Mouse (Mus musculus): ENCODE data around the gene Kcnk6. TPM values are rescaled to one million over a fixed set of nuclear protein-coding genes. Genes with fewer than 3 reads are reported as not detected.
"Not testable (repeated sequence)": the region's sequence is repeated elsewhere in the genome, so short reads cannot be mapped to it uniquely, and the experiment has no call there.

The Kcnk6 gene
- total RNA-seq, 2 experiments from 2014 or later: 1.2 to 1.5 TPM

DNA sequence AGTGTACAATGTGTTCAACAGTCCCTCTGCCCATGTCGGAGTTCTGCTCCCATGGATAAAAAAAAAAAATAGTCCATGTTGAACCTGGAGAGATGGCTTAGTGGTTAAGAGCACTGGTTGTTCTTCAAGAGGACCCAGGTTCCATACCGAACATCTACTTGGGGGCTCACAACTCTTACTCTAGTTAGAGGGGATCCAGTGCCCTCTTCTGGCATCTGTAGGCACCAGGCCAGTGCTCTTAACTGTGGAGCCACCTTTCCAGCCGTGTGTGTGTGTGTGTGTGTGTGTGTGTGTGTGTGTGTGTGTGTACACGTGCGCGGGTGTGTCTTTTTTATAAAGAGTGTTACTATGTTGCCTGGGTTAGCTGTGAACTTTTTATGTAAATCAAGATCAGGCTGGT is 29.7 kb downstream of the Kcnk6 start:
- DNase-seq: no peak

DNA sequence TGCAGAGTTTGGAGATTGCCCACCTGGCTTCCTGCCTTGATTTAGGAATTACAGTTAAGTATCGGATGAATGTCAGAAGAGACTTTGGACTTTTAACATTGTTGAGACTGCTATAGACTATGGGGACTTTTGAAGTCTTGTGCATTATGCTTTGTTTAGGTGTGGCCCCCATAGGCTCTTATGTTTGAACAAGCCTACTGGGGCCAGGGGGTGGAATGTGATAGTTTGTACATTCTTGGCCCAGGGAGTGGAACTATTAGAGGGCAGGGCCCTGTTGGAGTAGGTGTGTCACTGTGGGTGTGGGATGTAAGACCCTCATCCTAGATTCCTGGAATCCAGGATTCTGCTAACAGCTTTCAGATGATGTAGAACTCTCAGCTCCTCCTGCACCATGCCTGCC is 38.1 kb downstream of the Kcnk6 start:
- DNase-seq: not testable (repeated sequence)

DNA sequence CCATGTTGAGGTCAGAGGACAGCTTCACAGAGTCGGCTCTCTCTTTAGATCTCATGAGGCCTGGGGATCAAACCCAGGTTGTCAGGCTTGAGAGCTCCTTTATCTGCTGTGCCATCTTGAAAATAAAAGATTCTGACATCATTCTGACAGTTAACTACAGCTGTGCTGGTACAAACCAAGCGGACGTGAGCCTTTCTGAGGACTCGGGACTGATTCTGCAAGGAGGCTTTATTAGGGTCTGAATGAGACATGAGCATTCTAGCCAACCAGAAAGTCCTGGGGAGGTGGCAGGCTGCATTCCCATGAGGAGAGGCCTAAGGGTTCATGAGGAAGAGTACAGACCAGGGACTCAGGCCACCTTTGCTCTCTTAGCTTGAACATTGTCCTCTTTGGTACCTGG is 51.0 kb downstream of the Kcnk6 start:
- not testable (repeated sequence) for DNase-seq

DNA sequence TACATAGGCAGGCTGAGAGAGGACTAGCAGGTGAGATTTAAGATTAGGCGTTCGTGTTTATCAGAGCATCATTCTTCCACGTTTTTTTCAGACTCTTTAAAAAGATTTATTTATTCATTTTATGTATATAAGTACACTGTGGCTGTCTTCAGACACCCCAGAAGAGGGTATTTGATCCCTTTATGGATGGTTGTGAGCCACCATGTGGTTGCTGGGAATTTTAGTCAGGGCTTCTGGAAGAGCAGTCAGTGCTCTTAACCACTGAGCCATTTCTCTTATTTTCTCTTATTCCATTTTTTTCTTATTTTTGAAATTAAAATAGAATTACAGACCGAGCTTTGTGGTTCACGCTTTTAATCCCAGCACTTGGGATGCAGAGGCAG is 51.5 kb downstream of the Kcnk6 start:
- no peak for DNase-seq

DNA sequence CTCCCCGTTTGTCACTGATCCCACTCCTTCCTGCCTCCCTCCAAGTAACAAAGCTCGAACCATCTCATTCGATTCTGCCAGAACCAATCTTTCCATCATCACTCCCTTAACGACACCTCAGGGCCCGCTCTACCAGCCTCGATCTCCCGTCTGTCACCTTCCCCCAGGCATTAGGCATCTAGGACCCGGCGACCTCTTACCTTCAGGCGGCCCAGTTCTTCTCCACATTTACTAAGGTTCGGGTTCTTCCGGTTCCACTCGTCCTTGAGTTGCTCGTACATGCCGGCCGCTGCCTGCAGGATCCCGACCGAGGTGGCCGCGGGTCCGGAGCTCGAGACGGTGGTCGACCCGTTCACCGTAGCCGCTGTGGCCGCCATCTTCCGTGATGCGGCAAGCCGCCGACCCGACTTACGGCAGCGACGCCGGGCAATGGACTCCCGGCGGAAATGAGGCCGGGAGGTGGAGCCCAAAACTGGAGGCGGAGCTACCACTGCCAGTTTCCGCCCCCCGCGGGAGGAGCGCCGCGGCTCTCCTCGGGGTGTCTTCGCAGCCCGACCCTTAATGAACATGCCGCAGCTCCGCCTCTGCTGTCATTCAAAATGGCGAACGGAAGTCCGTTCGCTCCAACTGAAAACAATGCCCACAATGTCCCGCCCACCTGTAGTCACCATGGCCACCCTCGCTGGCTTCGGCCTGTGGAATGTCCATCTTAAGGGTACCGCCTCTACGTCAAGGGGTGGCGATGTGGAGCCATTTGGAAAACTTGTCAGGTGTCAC is 52.0 kb downstream of the Kcnk6 start, which contains the start of gene Psmd8:
Gene Psmd8, minus strand, starts transcription at position 625 of the 777 bp plus-strand sequence.
- peak; percentile 99 for DNase-seq

GRCm38 (mm10) chr7:29179323-29179722 is 53.0 kb downstream of the Kcnk6 start:
- DNase-seq: no peak

GRCm38 (mm10) chr7:29178106-29178505 is 54.2 kb downstream of the Kcnk6 start:
- DNase-seq: no peak

- no peak for DNase-seq
Observed at GRCm38 (mm10) chr7:29172390-29173016, 59.8 kb downstream of the Kcnk6 start.

Other genes starting within 250 kb of the Kcnk6 start
- 1,000 to 10,000 TPM; 1,331 to 1,686 TPM for gene Ryr1, start 107.3 kb downstream of the Kcnk6 start, total RNA-seq (2021)
- gene Rasgrp4, start 97.7 kb downstream of the Kcnk6 start, total RNA-seq (2021): under 1 TPM; 0.69 to 0.72 TPM
- 10 to 100 TPM; 11.0 to 12.9 TPM for gene Fam98c, start 76.3 kb downstream of the Kcnk6 start, total RNA-seq (2021)
- gene Ggn, start 62.3 kb downstream of the Kcnk6 start, total RNA-seq (2021): under 1 TPM; 0.15 to 0.32 TPM
- under 1 TPM; 0.77 to 0.86 TPM for gene Spred3, start 62.1 kb downstream of the Kcnk6 start, total RNA-seq (2021)
- gene Psmd8, start 51.8 kb downstream of the Kcnk6 start, total RNA-seq (2021): 100 to 1,000 TPM; 156 to 200 TPM
- gene Catsperg1, start 18.5 kb downstream of the Kcnk6 start, total RNA-seq (2021): under 1 TPM in 1 of 2 experiments, not detected in 1; 0.29 TPM
- gene Yif1b, start 5.8 kb upstream of the Kcnk6 start, total RNA-seq (2021): 10 to 100 TPM; 44.8 to 47.6 TPM
- gene 2200002D01Rik, start 16.0 kb upstream of the Kcnk6 start, total RNA-seq (2021): 1 to 10 TPM in 1 of 2 experiments, under 1 TPM in 1; 0.31 to 1.4 TPM
- 1 to 10 TPM; 3.4 to 5.2 TPM for gene Spint2, start 49.4 kb upstream of the Kcnk6 start, total RNA-seq (2021)
- gene Ppp1r14a, start 56.8 kb upstream of the Kcnk6 start, total RNA-seq (2021): 1 to 10 TPM; 5.2 to 6.5 TPM
- gene Dpf1, start 71.4 kb upstream of the Kcnk6 start, total RNA-seq (2021): 1 to 10 TPM; 1.9 to 2.0 TPM